Mouse (Mus musculus) left cerebral cortex, postnatal 36 days (tissue): ENCODE measurements around the gene Kirrel3. TPM values are rescaled to one million over a fixed set of nuclear protein-coding genes. Genes with fewer than 3 reads are reported as not detected.

Experiments used
- DNase-seq, 2 experiments: peaks; one replicate each; pipeline ENCODE4 v3.0.0; 2021 to 2022; ENCODE audit warnings: low spot score in 2 of 2, mixed read lengths in 1 of 2
- intact Hi-C: fragments of 180-260 bp; cut with DNase I; formaldehyde crosslinking; loops from one replicate; pipeline ENCODE4 v1.15.1; 2025
- total RNA-seq, 2 experiments: library from RNA; stranded (reverse); gene quantifications; 2 replicates each; pipeline ENCODE4 v1.2.3; 2021

Kirrel3 gene
- total RNA-seq, 2 experiments from 2014 or later: 61.2 to 65.2 TPM

- intact Hi-C loops: loop anchor here (5.0 kb wide), 1 partner anchor 70 kb away; no protein-coding TSS in a partner anchor
Observed at GRCm38 (mm10) chr9:34911838-34912237, 426.1 kb downstream of the Kirrel3 start.

GRCm38 (mm10) chr9:34912273-34912972 is 426.7 kb downstream of the Kirrel3 start:
- DNase-seq: no peak
- intact Hi-C loops: loop anchor here (5.0 kb wide), 1 partner anchor 70 kb away; no protein-coding TSS in a partner anchor

More at GRCm38 (mm10) chr9:34911838-34912237, 426.1 kb downstream of the Kirrel3 start:
- DNase-seq: peak; percentile 49 to 54

GRCm38 (mm10) chr9:34912996-34913395 is 427.3 kb downstream of the Kirrel3 start:
- DNase-seq: no peak
- intact Hi-C loops: loop anchor here (5.0 kb wide), 1 partner anchor 71 kb away; no protein-coding TSS in a partner anchor

GRCm38 (mm10) chr9:34918976-34919375 is 433.3 kb downstream of the Kirrel3 start:
- intact Hi-C loops: no loop called here
- DNase-seq: no peak

- intact Hi-C loops: no loop called here
- DNase-seq: no peak
Observed at GRCm38 (mm10) chr9:34920116-34920515, 434.4 kb downstream of the Kirrel3 start.

GRCm38 (mm10) chr9:34921941-34922340 is 436.2 kb downstream of the Kirrel3 start:
- intact Hi-C loops: no loop called here
- DNase-seq: no peak

GRCm38 (mm10) chr9:34922716-34923115 is 437.0 kb downstream of the Kirrel3 start:
- no peak for DNase-seq
- intact Hi-C loops: no loop called here

- intact Hi-C loops: no loop called here
- no peak for DNase-seq
Observed at GRCm38 (mm10) chr9:34923134-34923931, 437.6 kb downstream of the Kirrel3 start.

GRCm38 (mm10) chr9:34925616-34926015 is 439.9 kb downstream of the Kirrel3 start:
- intact Hi-C loops: no loop called here
- no peak for DNase-seq

GRCm38 (mm10) chr9:34930371-34930770 is 444.7 kb downstream of the Kirrel3 start:
- no peak for DNase-seq
- intact Hi-C loops: no loop called here

GRCm38 (mm10) chr9:34938140-34938539 is 452.4 kb downstream of the Kirrel3 start:
- DNase-seq: no peak
- intact Hi-C loops: no loop called here

- intact Hi-C loops: no loop called here
Observed at GRCm38 (mm10) chr9:34939621-34940020, 453.9 kb downstream of the Kirrel3 start.

GRCm38 (mm10) chr9:34942122-34942831 is 456.6 kb downstream of the Kirrel3 start:
- intact Hi-C loops: no loop called here
- no peak for DNase-seq

More at GRCm38 (mm10) chr9:34939621-34940020, 453.9 kb downstream of the Kirrel3 start:
- no peak for DNase-seq

- intact Hi-C loops: no loop called here
- no peak for DNase-seq
Observed at GRCm38 (mm10) chr9:34942996-34943395, 457.3 kb downstream of the Kirrel3 start.

- intact Hi-C loops: no loop called here
- DNase-seq: no peak
Observed at GRCm38 (mm10) chr9:34945301-34945700, 459.6 kb downstream of the Kirrel3 start.

- DNase-seq: no peak
- intact Hi-C loops: no loop called here
Observed at GRCm38 (mm10) chr9:34947258-34947657, 461.6 kb downstream of the Kirrel3 start.

GRCm38 (mm10) chr9:34947717-34948116 is 462.0 kb downstream of the Kirrel3 start:
- intact Hi-C loops: no loop called here
- no peak for DNase-seq

- intact Hi-C loops: no loop called here
- DNase-seq: no peak
Observed at GRCm38 (mm10) chr9:34953420-34953819, 467.7 kb downstream of the Kirrel3 start.

- intact Hi-C loops: no loop called here
- peak in 1 of 2 experiments; percentile 28 for DNase-seq
Observed at GRCm38 (mm10) chr9:34954212-34954611, 468.5 kb downstream of the Kirrel3 start.

- no peak for DNase-seq
- intact Hi-C loops: no loop called here
Observed at GRCm38 (mm10) chr9:34956512-34956911, 470.8 kb downstream of the Kirrel3 start.
